Mouse (Mus musculus) limb, embryonic 14.5 days (tissue): Measurements from ENCODE around the gene Apba2. TPM values are rescaled to one million over a fixed set of nuclear protein-coding genes. Genes with fewer than 3 reads are reported as not detected.

ENCODE experiments used
- ATAC-seq: fragments of 200-750 bp; cut with Nextera tagmentation; 2 replicates; pipeline ENCODE4 v1.8.0; 2017; ENCODE audit warnings: low read depth, moderate number of reproducible peaks, moderate TSS enrichment; ENCODE audit not compliant: low FRiP score
- DNase-seq: peaks from one replicate; pipeline ENCODE4 v3.0.0-alpha.2; 2015; ENCODE audit warnings: low spot score
- H3K27ac ChIP-seq: fragments of 300-500 bp; sonication (generic); replicated peaks from 2 replicates; pipeline ENCODE4 v1.5.1; 2014; ENCODE audit warnings: low read depth, mild to moderate bottlenecking, low read length, moderate library complexity, mixed read lengths
- H3K27me3 ChIP-seq: fragments of 300-500 bp; sonication (generic); 2 replicates; pipeline ENCODE4 v1.6.1; 2014; ENCODE audit warnings: low read length, mixed read lengths; ENCODE audit not compliant: control insufficient read depth, insufficient read depth
- H3K36me3 ChIP-seq: fragments of 300-500 bp; sonication (generic); 2 replicates; pipeline ENCODE4 v1.6.1; 2014; ENCODE audit warnings: mild to moderate bottlenecking, low read length, moderate library complexity, mixed read lengths; ENCODE audit not compliant: control insufficient read depth, insufficient read depth
- H3K4me1 ChIP-seq: fragments of 300-500 bp; sonication (generic); 2 replicates; pipeline ENCODE4 v1.6.1; 2014; ENCODE audit warnings: antibody characterized with exemption, low read length, mixed read lengths; ENCODE audit not compliant: control insufficient read depth, insufficient read depth
- H3K4me2 ChIP-seq: fragments of 300-500 bp; sonication (generic); replicated peaks from 2 replicates; pipeline ENCODE4 v1.6.1; 2014; ENCODE audit warnings: low read depth, mild to moderate bottlenecking, low read length, moderate library complexity; ENCODE audit not compliant: severe bottlenecking
- H3K4me3 ChIP-seq: fragments of 300-500 bp; sonication (generic); replicated peaks from 2 replicates; pipeline ENCODE4 v1.5.1; 2014; ENCODE audit warnings: low read length
- H3K9ac ChIP-seq: fragments of 300-500 bp; sonication (generic); 2 replicates; pipeline ENCODE4 v1.6.1; 2014; ENCODE audit warnings: mild to moderate bottlenecking, low read depth, low read length, moderate library complexity; ENCODE audit not compliant: severe bottlenecking
- H3K9me3 ChIP-seq: fragments of 300-500 bp; sonication (generic); 2 replicates; pipeline ENCODE4 v1.6.1; 2016; ENCODE audit warnings: low read length; ENCODE audit not compliant: control insufficient read depth
- POLR2A ChIP-seq: fragments of 200-500 bp; IDR thresholded peaks from 2 replicates; pipeline ENCODE4 v1.8.0; 2012; ENCODE audit warnings: inconsistent platforms, mild to moderate bottlenecking, moderate library complexity, borderline replicate concordance; ENCODE audit not compliant: insufficient read depth, insufficient read length; ENCODE audit errors: extremely low read depth
- WGBS: fragments of 180-500 bp; shearing (Covaris S2); extraction: QIAGEN DNeasy Blood & Tissue Kit; methylation state at CpG from one replicate; pipeline ENCODE4 v1.1.7; 2014; 5-methylcytosine and 5-hydroxymethylcytosine counted together
- polyA plus RNA-seq, 2 experiments: library from polyadenylated mRNA; depleted of rRNA in 1 of 2; stranded (reverse) in 1 of 2; unstranded in 1 of 2; fragments of >200 nt; fragmentation: Nextera tagmentation in 1 of 2; extraction: Ambion mirVana in 1 of 2; gene quantifications; 2 replicates each; pipeline versions ENCODE4 v1.2.1 to v1.2.3; 2012 to 2014

Apba2 gene
- polyA plus RNA-seq, 2 experiments, result 7.4 to 10.3 TPM

- 33% methylated on average over 1 of the region's 1 CpGs for WGBS
- DNase-seq, result no peak
- no peaks in the 10 kb centered on the region for H3K9me3 ChIP-seq
- H3K36me3 ChIP-seq, result no peaks in the 10 kb centered on the region
- H3K4me2 ChIP-seq, result no peak overlapping the region
- no peak overlapping the region for H3K4me3 ChIP-seq
- ATAC-seq, result no peak
- no peaks in the 10 kb centered on the region for H3K27me3 ChIP-seq
- H3K9ac ChIP-seq, result no peak overlapping the region
- no peak for TF ChIP-seq POLR2A
- no peaks in the 10 kb centered on the region for H3K4me1 ChIP-seq
- H3K27ac ChIP-seq, result no peak overlapping the region
Measured at GRCm38 (mm10) chr7:64522409-64522730, 20.9 kb downstream of the Apba2 start.

GRCm38 (mm10) chr7:64531297-64531696 lies 29.8 kb downstream of the Apba2 start:
- 90% methylated on average over 1 of the region's 1 CpGs for WGBS
- no peak for ATAC-seq
- DNase-seq, result no peak
- Histone ChIP-seq H3K27me3 (no peaks in the 10 kb centered on the region), H3K27ac (no peak overlapping the region), H3K9me3 (no peaks in the 10 kb centered on the region), H3K4me3 (no peak overlapping the region), H3K4me2 (no peak overlapping the region), H3K9ac (no peak overlapping the region), H3K4me1 (no peaks in the 10 kb centered on the region), H3K36me3 (no peaks in the 10 kb centered on the region)
- no peak for TF ChIP-seq POLR2A

GRCm38 (mm10) chr7:64533374-64533773 lies 31.9 kb downstream of the Apba2 start:
- H3K9me3 ChIP-seq, result no peaks in the 10 kb centered on the region
- ATAC-seq, result no peak
- no peak overlapping the region for H3K27ac ChIP-seq
- 82% methylated on average over 6 of the region's 6 CpGs for WGBS
- H3K9ac ChIP-seq, result no peak overlapping the region
- H3K27me3 ChIP-seq, result no peaks in the 10 kb centered on the region
- no peaks in the 10 kb centered on the region for H3K36me3 ChIP-seq
- H3K4me1 ChIP-seq, result no peaks in the 10 kb centered on the region
- H3K4me3 ChIP-seq, result no peak overlapping the region
- no peak for DNase-seq
- no peak for TF ChIP-seq POLR2A
- no peak overlapping the region for H3K4me2 ChIP-seq

- ATAC-seq (no peak), DNase-seq (no peak)
- 81% methylated on average over 2 of the region's 2 CpGs for WGBS
- Histone ChIP-seq H3K4me2 (no peak overlapping the region), H3K27me3 (no peaks in the 10 kb centered on the region), H3K4me1 (no peaks in the 10 kb centered on the region), H3K4me3 (no peak overlapping the region), H3K27ac (no peak overlapping the region), H3K9ac (no peak overlapping the region), H3K9me3 (no peaks in the 10 kb centered on the region), H3K36me3 (no peaks in the 10 kb centered on the region)
- TF ChIP-seq POLR2A, result no peak
Measured at GRCm38 (mm10) chr7:64535269-64535668, 33.8 kb downstream of the Apba2 start.

- 60% methylated on average over 10 of the region's 10 CpGs for WGBS
- ATAC-seq (no peak), DNase-seq (no peak)
Measured at GRCm38 (mm10) chr7:64539450-64540148, 38.1 kb downstream of the Apba2 start.

GRCm38 (mm10) chr7:64546801-64547200 lies 45.3 kb downstream of the Apba2 start:
- DNase-seq (no peak), ATAC-seq (no peak)
- no peak overlapping the region for H3K4me3 ChIP-seq
- 72% methylated on average over 8 of the region's 8 CpGs for WGBS
- H3K4me1 ChIP-seq, result no peaks in the 10 kb centered on the region
- H3K27ac ChIP-seq, result no peak overlapping the region
- H3K27me3 ChIP-seq, result no peaks in the 10 kb centered on the region
- TF ChIP-seq POLR2A, result no peak
- H3K9me3 ChIP-seq, result no peaks in the 10 kb centered on the region
- H3K36me3 ChIP-seq, result no peaks in the 10 kb centered on the region
- no peak overlapping the region for H3K9ac ChIP-seq
- H3K4me2 ChIP-seq, result no peak overlapping the region

More at GRCm38 (mm10) chr7:64539450-64540148, 38.1 kb downstream of the Apba2 start:
- no peaks in the 10 kb centered on the region for H3K4me1 ChIP-seq
- H3K36me3 ChIP-seq, result no peaks in the 10 kb centered on the region
- TF ChIP-seq POLR2A, result no peak
- no peak overlapping the region for H3K4me3 ChIP-seq
- H3K27ac ChIP-seq, result no peak overlapping the region
- H3K9me3 ChIP-seq, result no peaks in the 10 kb centered on the region
- no peak overlapping the region for H3K4me2 ChIP-seq
- H3K27me3 ChIP-seq, result no peaks in the 10 kb centered on the region
- H3K9ac ChIP-seq, result no peak overlapping the region
